Mouse (Mus musculus) Patski (cell line): Measurements from ENCODE around the gene Rnf180. TPM values are rescaled to one million over a fixed set of nuclear protein-coding genes. Genes with fewer than 3 reads are reported as not detected.

Experiments
- ATAC-seq: fragments of 100-300 bp; one replicate; pipeline ENCODE4 v1.8.0; 2021
- CTCF ChIA-PET: fragments of 350-600 bp; sonication (Branson Sonifier 250); formaldehyde crosslinking; loops from one replicate; lab custom pipeline; 2022; ENCODE audit warnings: inconsistent platforms; lab: Charles Lee
- POLR2A ChIA-PET: fragments of 350-600 bp; sonication (Branson Sonifier 250); formaldehyde crosslinking; loops from one replicate; lab custom pipeline; 2022; ENCODE audit warnings: antibody characterized with exemption, inconsistent platforms; lab: Charles Lee
- DNase-seq: peaks from one replicate; pipeline ENCODE4 v3.0.0-alpha.2; 2011; ENCODE audit warnings: low read depth, low spot score
- H3K27me3 ChIP-seq: fragments of 371-371 bp; one replicate; pipeline ENCODE4 v1.5.1; 2021
- CTCF ChIP-seq: fragments of 100-300 bp; IDR thresholded peaks from one replicate; pipeline ENCODE4 v1.5.1; 2021
- in situ Hi-C: fragments of 300-500 bp; cut with MboI; formaldehyde crosslinking; loops from 3 replicates; pipeline ENCODE4 v1.11.1; 2018; ENCODE audit warnings: low pct_unique_long_range_greater_than_20kb, mixed read lengths
- polyA plus RNA-seq: library from polyadenylated mRNA; unstranded; gene quantifications from one replicate; pipeline ENCODE4 v1.2.3, GENCODE M21; 2021

The Rnf180 gene
- polyA plus RNA-seq, 1 experiment from 2014 or later: 1.3 TPM

DNA sequence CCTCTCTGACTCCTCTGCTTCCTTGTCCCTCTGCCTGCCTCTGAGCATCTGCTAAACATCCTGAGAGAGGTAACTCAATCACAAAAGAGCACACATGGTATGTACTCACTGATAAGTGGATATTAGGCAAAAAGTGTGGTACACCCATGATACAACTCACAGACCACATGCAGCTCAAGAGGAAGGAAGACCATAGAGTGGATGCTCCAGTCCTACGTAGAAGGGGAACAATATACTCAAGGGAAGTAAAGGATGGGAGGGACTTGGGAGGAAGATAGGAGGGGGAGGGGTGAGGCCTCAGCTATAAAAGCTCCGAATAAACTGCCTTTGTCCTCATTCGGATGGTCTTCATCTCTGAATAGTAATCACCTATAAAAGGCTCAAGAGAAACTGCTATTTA, 96.6 kb downstream of the Rnf180 start:
- no peak for TF ChIP-seq CTCF
- in situ Hi-C loops: no loop called here
- no peak for DNase-seq
- no peaks in the 10 kb centered on the region for H3K27me3 ChIP-seq
- ChIA-PET POLR2A (no interaction called here), CTCF (no interaction called here)
- no peak for ATAC-seq

DNA sequence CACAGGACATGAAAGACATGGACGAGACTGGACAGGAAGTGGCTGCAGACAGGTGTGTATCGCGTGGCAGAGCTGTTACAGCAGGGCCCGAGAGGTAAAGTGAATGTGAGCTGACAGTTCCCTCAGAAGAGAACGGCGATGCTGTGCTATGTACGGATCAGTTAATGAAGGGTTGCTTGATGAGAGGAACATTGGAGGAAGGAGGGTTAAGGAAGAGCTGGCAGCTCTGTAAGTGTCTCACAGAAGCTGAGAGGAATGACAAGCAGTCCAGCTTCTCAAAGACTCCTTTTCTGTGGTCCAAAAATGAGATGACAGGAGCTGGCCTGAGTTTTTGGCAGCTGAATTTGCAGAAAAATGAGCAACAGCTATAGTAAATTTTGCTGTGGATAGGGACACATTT, 101.0 kb downstream of the Rnf180 start:
- no peak for TF ChIP-seq CTCF
- no peak for ATAC-seq
- POLR2A ChIA-PET: no interaction called here
- CTCF ChIA-PET: no interaction called here
- in situ Hi-C loops: no loop called here
- no peak for DNase-seq
- no peaks in the 10 kb centered on the region for H3K27me3 ChIP-seq

DNA sequence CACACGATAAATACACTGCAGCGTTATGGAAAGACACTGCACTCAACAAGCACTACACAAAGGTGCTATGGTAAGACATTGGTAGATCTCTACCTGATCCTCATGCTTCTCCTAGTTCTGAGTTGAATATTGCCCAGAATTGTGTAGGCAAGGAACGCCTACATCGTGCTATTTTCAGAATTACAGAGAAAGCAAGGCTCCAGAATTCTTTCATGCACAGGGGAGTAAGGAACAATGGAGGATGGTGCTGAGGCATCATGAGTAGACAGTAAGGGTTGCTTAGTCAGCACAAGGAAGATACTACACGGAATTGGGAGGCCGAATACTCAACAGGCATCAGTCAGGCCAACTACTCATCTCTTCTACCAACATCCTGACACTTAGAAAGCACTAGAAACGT, 105.9 kb downstream of the Rnf180 start:
- no peaks in the 10 kb centered on the region for H3K27me3 ChIP-seq
- in situ Hi-C loops: no loop called here
- ATAC-seq (no peak), DNase-seq (no peak)
- ChIA-PET CTCF (no interaction called here), POLR2A (no interaction called here)
- no peak for TF ChIP-seq CTCF

DNA sequence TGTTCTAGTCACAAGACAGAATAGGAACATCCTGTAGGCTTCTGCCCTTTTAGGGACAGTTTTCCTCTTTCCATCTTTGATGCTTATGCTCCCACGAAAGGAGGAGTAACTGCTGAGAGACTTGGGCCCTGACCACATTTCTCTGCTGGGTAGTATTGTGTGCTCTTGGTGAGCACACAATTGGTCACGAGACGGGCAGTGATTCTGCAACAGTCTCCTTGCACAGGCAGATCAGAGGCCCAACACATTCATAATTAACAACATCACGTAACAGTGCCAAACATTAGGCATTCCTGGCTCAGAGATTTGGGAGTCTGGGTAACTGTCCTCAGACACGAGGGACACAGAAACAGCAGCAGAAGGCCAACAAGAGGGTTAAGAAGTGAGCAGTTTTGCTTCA, 113.8 kb downstream of the Rnf180 start:
- CTCF ChIA-PET: no interaction called here
- no peak for ATAC-seq
- no peaks in the 10 kb centered on the region for H3K27me3 ChIP-seq
- POLR2A ChIA-PET: no interaction called here
- no peak for DNase-seq
- no peak for TF ChIP-seq CTCF
- in situ Hi-C loops: no loop called here

DNA sequence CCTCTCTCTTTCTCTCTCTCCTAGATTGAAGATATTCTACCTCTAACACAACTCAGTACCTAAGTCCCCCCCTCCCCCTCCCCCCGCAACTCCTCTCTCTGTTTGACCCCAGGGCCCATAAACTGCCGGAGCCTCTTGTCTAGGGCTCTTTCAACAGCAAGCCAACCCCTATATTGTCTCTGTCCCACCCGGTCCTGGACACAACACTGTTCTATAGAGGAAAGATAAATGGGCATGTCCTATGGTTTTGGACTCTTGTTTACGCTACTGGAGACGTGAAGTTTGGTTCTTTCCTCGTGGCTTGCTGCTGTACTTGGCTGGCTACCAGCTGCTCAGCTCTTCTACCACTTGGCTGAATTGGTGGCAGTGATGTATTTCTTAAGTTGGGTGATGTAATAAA, 129.2 kb downstream of the Rnf180 start:
- DNase-seq (no peak), ATAC-seq (no peak)
- POLR2A ChIA-PET: no interaction called here

DNA sequence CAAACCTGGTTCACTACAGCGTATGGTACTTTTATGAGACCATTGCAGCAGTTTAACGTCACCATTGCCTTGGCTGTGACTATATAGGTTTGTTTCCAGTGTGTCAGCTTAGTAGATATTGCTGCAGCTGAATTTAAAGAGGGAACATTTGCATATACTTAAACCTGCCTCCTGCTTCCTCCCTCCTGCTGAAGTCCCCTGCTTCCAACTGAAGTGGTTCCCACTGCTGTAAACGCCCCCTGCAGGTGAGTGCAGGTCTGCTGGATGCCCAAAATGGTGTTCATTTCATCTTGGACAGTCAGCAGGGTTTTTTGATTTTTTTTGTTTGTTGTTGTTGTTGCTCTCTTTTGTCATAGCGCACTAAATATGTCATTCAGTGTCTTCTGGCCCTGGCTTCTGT, 140.7 kb downstream of the Rnf180 start:
- DNase-seq (no peak), ATAC-seq (no peak)
- ChIA-PET POLR2A (no interaction called here), CTCF (interaction anchor here (0.6 to 1.0 kb wide), 2 partner anchors 10 to 20 kb away, joined by 3 read pairs; no protein-coding TSS in a partner anchor)
- TF ChIP-seq CTCF: peak; percentile 50
- H3K27me3 ChIP-seq: no peaks in the 10 kb centered on the region
- in situ Hi-C loops: no loop called here

More for the DNA sequence above, 129.2 kb downstream of the Rnf180 start:
- TF ChIP-seq CTCF: no peak
- CTCF ChIA-PET: no interaction called here
- H3K27me3 ChIP-seq: no peaks in the 10 kb centered on the region
- in situ Hi-C loops: no loop called here

DNA sequence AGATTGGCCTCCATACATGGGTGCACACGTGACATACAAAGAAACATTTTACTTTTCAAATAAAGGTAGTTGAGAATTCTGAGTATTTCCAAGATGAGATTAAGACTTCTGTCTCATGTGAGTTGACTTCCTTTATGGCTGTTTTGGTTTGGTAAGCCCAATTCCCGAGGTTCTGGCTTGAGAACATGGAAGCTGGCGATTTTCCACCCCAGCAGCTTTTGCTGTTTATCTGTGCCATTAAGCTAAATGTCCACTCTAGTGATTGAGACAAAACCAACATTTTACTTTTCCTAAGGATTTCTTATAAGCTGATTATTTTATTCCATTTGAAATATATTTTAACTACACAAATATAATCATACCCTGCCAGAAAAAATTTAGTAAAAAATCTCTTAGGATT, 144.6 kb downstream of the Rnf180 start:
- ChIA-PET CTCF (no interaction called here), POLR2A (no interaction called here)
- no peak for TF ChIP-seq CTCF
- DNase-seq (no peak), ATAC-seq (no peak)
- in situ Hi-C loops: no loop called here
- H3K27me3 ChIP-seq: no peaks in the 10 kb centered on the region

DNA sequence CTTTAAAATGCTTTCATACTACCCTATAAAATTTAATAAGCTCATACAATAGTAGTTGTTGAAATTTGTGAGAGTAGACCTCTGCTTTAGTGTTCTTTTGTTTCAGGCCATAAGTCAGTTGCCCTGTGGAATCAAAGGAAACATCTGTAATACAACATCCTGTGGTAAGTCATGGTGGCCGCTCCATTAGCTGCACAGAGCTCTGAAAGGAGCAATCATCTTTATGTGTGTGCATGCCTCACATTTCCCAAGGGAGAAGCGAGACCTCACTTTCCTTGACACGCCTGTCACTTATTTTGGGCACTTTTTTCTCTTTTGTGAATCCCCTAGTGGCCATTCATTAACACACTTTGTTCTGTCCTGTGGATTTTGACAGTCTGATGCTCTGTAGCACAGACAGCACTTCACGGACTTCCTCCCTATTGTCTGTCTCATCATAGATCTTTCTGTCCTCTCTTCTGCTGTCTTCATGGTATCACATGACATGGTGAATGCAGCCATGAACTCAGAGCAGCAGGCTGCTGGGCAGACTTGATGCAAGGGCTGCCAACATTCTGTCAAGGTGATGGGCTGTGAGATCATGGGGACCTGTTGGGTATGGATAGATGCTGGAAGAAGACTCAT, 146.7 kb downstream of the Rnf180 start:
- ChIA-PET POLR2A (no interaction called here), CTCF (no interaction called here)
- no peak for TF ChIP-seq CTCF
- ATAC-seq (no peak), DNase-seq (no peak)
- in situ Hi-C loops: no loop called here
- no peaks in the 10 kb centered on the region for H3K27me3 ChIP-seq

DNA sequence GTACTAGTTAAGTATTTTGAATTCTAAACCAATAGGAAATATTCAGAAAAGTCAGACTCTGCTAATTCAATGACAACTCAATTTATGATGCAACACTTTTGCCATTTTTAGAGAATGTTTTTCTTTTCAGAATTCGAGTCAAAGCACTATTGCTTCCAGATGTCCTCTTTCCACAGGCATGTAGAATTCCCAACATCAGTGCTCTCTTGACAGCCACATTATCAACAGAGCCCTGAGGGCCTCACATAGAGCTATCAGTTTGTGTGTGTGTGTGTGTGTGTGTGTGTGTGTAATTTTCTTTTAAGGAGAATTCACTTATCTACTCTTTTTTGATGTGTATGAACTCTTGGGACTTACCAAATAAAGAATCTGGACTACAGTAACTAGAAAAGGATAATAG, 147.8 kb downstream of the Rnf180 start:
- no peak for TF ChIP-seq CTCF
- DNase-seq: no peak
- ATAC-seq: no peak
- ChIA-PET CTCF (interaction anchor here (0.9 to 1.2 kb wide), 2 partner anchors 8 to 21 kb away, joined by 3 read pairs; no protein-coding TSS in a partner anchor), POLR2A (no interaction called here)
- no peaks in the 10 kb centered on the region for H3K27me3 ChIP-seq
- in situ Hi-C loops: no loop called here

DNA sequence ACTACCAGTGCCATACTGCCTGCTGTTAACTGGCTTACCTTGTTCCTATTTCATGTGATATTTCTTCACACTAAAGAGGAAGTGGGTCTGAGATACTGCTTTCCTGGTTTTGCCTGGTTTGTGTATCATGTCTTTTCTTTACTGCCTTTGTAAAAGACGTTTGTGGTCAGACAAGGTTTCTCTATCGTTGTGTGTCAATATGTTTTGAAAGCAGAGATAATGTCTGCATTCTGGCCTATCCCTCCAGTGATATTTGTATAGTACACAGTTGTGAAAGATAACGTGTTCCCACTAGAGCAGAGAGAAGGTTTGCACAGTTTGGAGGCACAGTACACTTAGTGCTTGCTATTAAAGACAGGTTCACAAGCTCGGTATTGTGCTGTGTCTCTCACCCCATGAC, 154.7 kb downstream of the Rnf180 start:
- CTCF ChIA-PET: no interaction called here
- no peak for ATAC-seq
- POLR2A ChIA-PET: no interaction called here
- no peak for DNase-seq
- H3K27me3 ChIP-seq: no peaks in the 10 kb centered on the region
- in situ Hi-C loops: no loop called here
- no peak for TF ChIP-seq CTCF

DNA sequence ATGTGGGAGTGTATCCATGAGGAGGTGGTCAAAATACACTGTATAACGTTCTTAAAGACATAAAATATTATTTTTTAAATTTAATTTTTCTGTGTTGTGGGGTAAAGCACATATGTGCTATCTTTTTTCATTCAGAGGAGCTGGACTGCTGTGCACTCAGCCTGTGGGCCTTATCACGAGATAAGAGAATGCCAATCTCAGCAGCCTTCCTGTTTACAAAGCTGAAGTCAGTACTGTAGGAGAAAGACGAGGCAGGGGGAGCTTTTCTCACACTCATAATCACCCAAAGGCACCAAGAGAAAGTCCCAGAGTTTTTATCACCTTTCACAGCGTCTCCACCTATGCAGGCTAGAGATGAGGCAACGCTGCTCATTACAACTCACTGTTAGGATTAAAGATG, 160.2 kb downstream of the Rnf180 start:
- no peak for TF ChIP-seq CTCF
- H3K27me3 ChIP-seq: no peaks in the 10 kb centered on the region
- ChIA-PET CTCF (interaction anchor here (0.8 kb wide), 1 partner anchor 19 kb away, joined by 3 read pairs; no protein-coding TSS in a partner anchor), POLR2A (interaction anchor here (0.6 kb wide), 1 partner anchor 94 kb away, joined by 3 read pairs; no protein-coding TSS in a partner anchor)
- ATAC-seq (no peak), DNase-seq (no peak)
- in situ Hi-C loops: no loop called here

DNA sequence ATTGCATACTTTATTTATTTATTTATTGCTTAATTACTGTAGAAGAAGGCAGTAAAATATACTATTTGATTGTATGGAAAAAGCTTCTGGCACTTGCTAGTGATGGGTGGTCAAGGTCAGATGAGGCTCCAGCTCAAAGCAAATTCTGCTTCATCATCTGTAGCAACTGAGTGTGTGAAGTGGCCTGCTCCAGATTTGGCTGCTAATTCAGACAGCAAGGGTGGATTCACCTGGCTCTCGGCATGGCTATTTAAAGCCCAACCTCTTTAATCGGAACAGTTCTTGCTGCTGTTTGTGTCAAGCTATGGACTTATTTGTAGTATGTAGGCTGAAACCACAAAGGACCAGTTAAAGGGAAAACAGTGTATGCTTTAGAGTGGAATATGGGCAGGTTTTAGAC, 161.8 kb downstream of the Rnf180 start:
- in situ Hi-C loops: no loop called here
- ATAC-seq: no peak
- no peak for TF ChIP-seq CTCF

More for the DNA sequence above, 161.8 kb downstream of the Rnf180 start:
- POLR2A ChIA-PET: no interaction called here
- no peak for DNase-seq
- no peaks in the 10 kb centered on the region for H3K27me3 ChIP-seq
- CTCF ChIA-PET: interaction anchor here (1.5 kb wide), 1 partner anchor 11 kb away, joined by 3 read pairs; no protein-coding TSS in a partner anchor
